Mouse (Mus musculus): Measurements from ENCODE around the gene Socs5. TPM values are rescaled to one million over a fixed set of nuclear protein-coding genes. Genes with fewer than 3 reads are reported as not detected.

Socs5 gene
- polyA plus RNA-seq, 1 experiment from 2014 or later = 12.8 TPM

GRCm38 (mm10) chr17:87149762-87150161 lies 42.3 kb downstream of the Socs5 start:
- 0 out of 2 replicates have a peak, but pooled peaks cover 3% of the 10 kb centered on the region for H3K9me3 ChIP-seq

GRCm38 (mm10) chr17:87152984-87153383 lies 45.5 kb downstream of the Socs5 start:
- no peaks in the 10 kb centered on the region for H3K9me3 ChIP-seq
- H3K36me3 ChIP-seq (replicated peaks) = no peaks in the 10 kb centered on the region
- H3K4me1 ChIP-seq = no peaks in the 10 kb centered on the region
- ATAC-seq (ENCODE audit: low FRiP score) = no peak
- H3K4me2 ChIP-seq = no peak overlapping the region
- no peak overlapping the region for H3K27ac ChIP-seq
- H3K27me3 ChIP-seq = no peaks in the 10 kb centered on the region
- WGBS = 57% methylated on average over 5 of the region's 5 CpGs
- no peak overlapping the region for H3K4me3 ChIP-seq (replicated peaks)
- H3K9ac ChIP-seq = no peak overlapping the region

More at GRCm38 (mm10) chr17:87149762-87150161, 42.3 kb downstream of the Socs5 start:
- 93% methylated on average over 12 of the region's 12 CpGs for WGBS
- Histone ChIP-seq H3K36me3 (replicated peaks) (no peaks in the 10 kb centered on the region), H3K4me2 (no peak overlapping the region), H3K4me3 (replicated peaks) (no peak overlapping the region), H3K4me1 (no peaks in the 10 kb centered on the region), H3K27ac (no peak overlapping the region), H3K9ac (no peak overlapping the region), H3K27me3 (no peaks in the 10 kb centered on the region)
- no peak for ATAC-seq (ENCODE audit: low FRiP score)

- WGBS = 81% methylated on average over 3 of the region's 3 CpGs
- H3K27ac ChIP-seq = no peak overlapping the region
- H3K9ac ChIP-seq = no peak overlapping the region
- H3K27me3 ChIP-seq = no peaks in the 10 kb centered on the region
- H3K9me3 ChIP-seq = no peaks in the 10 kb centered on the region
- ATAC-seq (ENCODE audit: low FRiP score) = no peak
- H3K4me2 ChIP-seq = no peak overlapping the region
- H3K4me3 ChIP-seq (replicated peaks) = no peak overlapping the region
- no peaks in the 10 kb centered on the region for H3K4me1 ChIP-seq
- no peaks in the 10 kb centered on the region for H3K36me3 ChIP-seq (replicated peaks)
Measured at GRCm38 (mm10) chr17:87155664-87156063, 48.2 kb downstream of the Socs5 start.

GRCm38 (mm10) chr17:87157739-87158138 lies 50.3 kb downstream of the Socs5 start:
- Histone ChIP-seq H3K9ac (no peak overlapping the region), H3K36me3 (replicated peaks) (no peaks in the 10 kb centered on the region), H3K4me1 (no peaks in the 10 kb centered on the region), H3K27ac (no peak overlapping the region), H3K27me3 (no peaks in the 10 kb centered on the region), H3K4me2 (no peak overlapping the region), H3K4me3 (replicated peaks) (no peak overlapping the region), H3K9me3 (no peaks in the 10 kb centered on the region)
- 76% methylated on average over 13 of the region's 13 CpGs for WGBS
- no peak for ATAC-seq (ENCODE audit: low FRiP score)

- no peak overlapping the region for H3K4me2 ChIP-seq
- no peaks in the 10 kb centered on the region for H3K9me3 ChIP-seq
- no peak overlapping the region for H3K9ac ChIP-seq
- H3K36me3 ChIP-seq (replicated peaks) = no peaks in the 10 kb centered on the region
- no peak for ATAC-seq (ENCODE audit: low FRiP score)
- no peak overlapping the region for H3K27ac ChIP-seq
- no peaks in the 10 kb centered on the region for H3K27me3 ChIP-seq
- H3K4me1 ChIP-seq = no peaks in the 10 kb centered on the region
- no peak overlapping the region for H3K4me3 ChIP-seq (replicated peaks)
- WGBS = 92% methylated on average over 14 of the region's 14 CpGs
Measured at GRCm38 (mm10) chr17:87158597-87158996, 51.1 kb downstream of the Socs5 start.

- ATAC-seq (ENCODE audit: low FRiP score) = no peak
- no peak overlapping the region for H3K4me2 ChIP-seq
- 92% methylated on average over 3 of the region's 3 CpGs for WGBS
- no peak overlapping the region for H3K4me3 ChIP-seq (replicated peaks)
- H3K4me1 ChIP-seq = no peaks in the 10 kb centered on the region
- no peak overlapping the region for H3K9ac ChIP-seq
- no peaks in the 10 kb centered on the region for H3K36me3 ChIP-seq (replicated peaks)
- no peak overlapping the region for H3K27ac ChIP-seq
- H3K27me3 ChIP-seq = no peaks in the 10 kb centered on the region
- H3K9me3 ChIP-seq = no peaks in the 10 kb centered on the region
Measured at GRCm38 (mm10) chr17:87160270-87160669, 52.8 kb downstream of the Socs5 start.

GRCm38 (mm10) chr17:87164312-87164922 lies 56.9 kb downstream of the Socs5 start:
- no peak overlapping the region for H3K4me2 ChIP-seq
- no peak overlapping the region for H3K9ac ChIP-seq
- no peak overlapping the region for H3K27ac ChIP-seq
- H3K9me3 ChIP-seq = no peaks in the 10 kb centered on the region
- no peaks in the 10 kb centered on the region for H3K36me3 ChIP-seq (replicated peaks)
- 88% methylated on average over 7 of the region's 7 CpGs for WGBS
- no peak overlapping the region for H3K4me3 ChIP-seq (replicated peaks)
- H3K27me3 ChIP-seq = no peaks in the 10 kb centered on the region
- peaks cover 9% of the 10 kb centered on the region; the same call in 1 of the 2 replicates for H3K4me1 ChIP-seq
- ATAC-seq (ENCODE audit: low FRiP score) = no peak

- H3K9me3 ChIP-seq = no peaks in the 10 kb centered on the region
- no peak overlapping the region for H3K4me3 ChIP-seq (replicated peaks)
- no peaks in the 10 kb centered on the region for H3K27me3 ChIP-seq
- peaks cover 10% of the 10 kb centered on the region; the same call in 1 of the 2 replicates for H3K4me1 ChIP-seq
- H3K36me3 ChIP-seq (replicated peaks) = no peaks in the 10 kb centered on the region
- WGBS = 93% methylated on average over 5 of the region's 5 CpGs
- H3K9ac ChIP-seq = no peak overlapping the region
- H3K27ac ChIP-seq = no peak overlapping the region
- no peak overlapping the region for H3K4me2 ChIP-seq
- ATAC-seq (ENCODE audit: low FRiP score) = no peak
Measured at GRCm38 (mm10) chr17:87167407-87167806, 59.9 kb downstream of the Socs5 start.

- Histone ChIP-seq H3K9me3 (peaks cover 11% of the 10 kb centered on the region), H3K27ac (no peak overlapping the region), H3K9ac (no peak overlapping the region), H3K4me1 (peaks cover 10% of the 10 kb centered on the region; the same call in 1 of the 2 replicates), H3K27me3 (no peaks in the 10 kb centered on the region), H3K36me3 (replicated peaks) (no peaks in the 10 kb centered on the region), H3K4me2 (no peak overlapping the region), H3K4me3 (replicated peaks) (no peak overlapping the region)
- no peak for ATAC-seq (ENCODE audit: low FRiP score)
- WGBS = 38% methylated on average over 3 of the region's 3 CpGs
Measured at GRCm38 (mm10) chr17:87169076-87169475, 61.6 kb downstream of the Socs5 start.

- Histone ChIP-seq H3K4me1 (peaks cover 10% of the 10 kb centered on the region; the same call in 1 of the 2 replicates), H3K9ac (no peak overlapping the region), H3K4me2 (no peak overlapping the region), H3K4me3 (replicated peaks) (no peak overlapping the region), H3K9me3 (peaks cover 11% of the 10 kb centered on the region), H3K27ac (no peak overlapping the region), H3K36me3 (replicated peaks) (no peaks in the 10 kb centered on the region), H3K27me3 (no peaks in the 10 kb centered on the region)
- WGBS = 56% methylated on average over 5 of the region's 5 CpGs
- ATAC-seq (ENCODE audit: low FRiP score) = no peak
Measured at GRCm38 (mm10) chr17:87170364-87170763, 62.9 kb downstream of the Socs5 start.

GRCm38 (mm10) chr17:87172031-87172430 lies 64.6 kb downstream of the Socs5 start:
- Histone ChIP-seq H3K4me3 (replicated peaks) (no peak overlapping the region), H3K36me3 (replicated peaks) (no peaks in the 10 kb centered on the region), H3K9ac (no peak overlapping the region), H3K27ac (no peak overlapping the region), H3K4me1 (peaks cover 10% of the 10 kb centered on the region; the same call in 1 of the 2 replicates), H3K27me3 (no peaks in the 10 kb centered on the region), H3K4me2 (no peak overlapping the region), H3K9me3 (peaks cover 11% of the 10 kb centered on the region)
- WGBS = 83% methylated on average over 3 of the region's 3 CpGs
- ATAC-seq (ENCODE audit: low FRiP score) = no peak

GRCm38 (mm10) chr17:87173966-87174365 lies 66.5 kb downstream of the Socs5 start:
- no peak overlapping the region for H3K9ac ChIP-seq
- H3K9me3 ChIP-seq = peaks cover 11% of the 10 kb centered on the region
- H3K4me3 ChIP-seq (replicated peaks) = no peak overlapping the region
- H3K4me1 ChIP-seq = peaks cover 12% of the 10 kb centered on the region
- no peaks in the 10 kb centered on the region for H3K27me3 ChIP-seq
- WGBS = 92% methylated on average over 2 of the region's 2 CpGs
- no peak for ATAC-seq (ENCODE audit: low FRiP score)
- no peak overlapping the region for H3K27ac ChIP-seq
- no peak overlapping the region for H3K4me2 ChIP-seq
- H3K36me3 ChIP-seq (replicated peaks) = no peaks in the 10 kb centered on the region

- Histone ChIP-seq H3K9ac (no peak overlapping the region), H3K4me3 (replicated peaks) (no peak overlapping the region), H3K27me3 (no peaks in the 10 kb centered on the region), H3K27ac (no peak overlapping the region), H3K36me3 (replicated peaks) (no peaks in the 10 kb centered on the region), H3K4me2 (no peak overlapping the region), H3K9me3 (peaks cover 11% of the 10 kb centered on the region), H3K4me1 (peaks cover 13% of the 10 kb centered on the region)
- 88% methylated on average over 9 of the region's 9 CpGs for WGBS
- no peak for ATAC-seq (ENCODE audit: low FRiP score)
Measured at GRCm38 (mm10) chr17:87174651-87175331, 67.3 kb downstream of the Socs5 start.
